Mouse (Mus musculus): ENCODE data around the gene Bcl2. TPM values are rescaled to one million over a fixed set of nuclear protein-coding genes. Genes with fewer than 3 reads are reported as not detected.
A peak's percentile ranks its signal among the peaks of the same experiment; 100 is the strongest.

Bcl2 gene
- polyA plus RNA-seq, 1 experiment from 2014 or later, result 18.5 TPM

DNA sequence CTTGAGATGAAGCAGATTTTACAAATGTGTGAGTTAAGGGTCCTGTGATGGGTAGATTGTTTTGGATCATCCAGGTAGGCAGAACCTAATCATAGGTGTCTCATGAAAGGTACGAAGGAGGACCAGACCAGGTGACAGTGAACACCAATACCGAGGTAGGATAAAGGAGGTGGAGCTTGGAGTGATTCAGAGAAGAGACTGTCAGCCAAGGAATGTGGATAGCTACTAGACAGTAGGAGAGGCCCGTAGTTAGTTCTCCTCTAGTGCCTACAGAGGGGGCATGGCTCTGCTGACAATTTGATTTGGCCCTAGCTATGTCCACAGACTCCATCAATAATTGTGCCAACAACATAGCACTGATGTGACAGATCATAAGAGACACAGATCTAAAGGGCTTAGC, 188.0 kb downstream of the Bcl2 start:
- no peak overlapping the region for H3K4me2 ChIP-seq (ENCODE audit: low read depth, low read length)
- no peak overlapping the region for H3K27ac ChIP-seq (ENCODE audit: low read length)
- H3K36me3 ChIP-seq (ENCODE audit: control insufficient read depth, insufficient read depth, low read length), result no peaks in the 10 kb centered on the region
- WGBS, result 70% methylated on average over 3 of the region's 3 CpGs
- ATAC-seq (ENCODE audit: low read depth), result 0 out of 2 replicates have a peak, but pooled peaks have one; percentile 18
- no peaks in the 10 kb centered on the region for H3K27me3 ChIP-seq (ENCODE audit: control insufficient read depth, insufficient read depth, low read depth, low read length)
- H3K4me3 ChIP-seq (ENCODE audit: low read length), result no peak overlapping the region
- H3K4me1 ChIP-seq (replicated peaks; ENCODE audit: control insufficient read depth, insufficient read depth, low read length), result peaks cover 6% of the 10 kb centered on the region; the same call in 1 of the 2 replicates
- H3K9ac ChIP-seq (ENCODE audit: low read length), result no peak overlapping the region
- H3K9me3 ChIP-seq (ENCODE audit: control insufficient read depth, low read length), result no peaks in the 10 kb centered on the region

DNA sequence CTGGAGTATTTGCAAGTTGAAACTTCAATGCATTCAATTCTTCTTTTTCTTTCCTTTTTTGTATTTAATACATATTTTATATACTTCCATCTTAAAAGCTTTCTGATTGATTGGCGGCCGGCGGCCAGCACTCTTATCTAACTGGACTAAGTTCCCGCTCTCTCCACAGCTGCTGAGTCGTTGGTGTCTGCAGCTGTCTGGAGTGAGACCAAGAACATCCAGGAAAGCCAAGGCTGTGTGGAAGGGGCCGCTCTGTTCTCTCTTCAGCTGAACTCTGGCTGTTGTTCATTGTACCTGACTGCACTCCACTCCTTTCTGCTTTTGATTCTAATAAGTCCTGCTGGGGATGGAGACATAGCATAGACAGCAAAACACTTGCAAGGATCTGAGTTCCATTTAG, 190.3 kb downstream of the Bcl2 start:
- Histone ChIP-seq H3K9ac (ENCODE audit: low read length) (no peak overlapping the region), H3K27me3 (ENCODE audit: control insufficient read depth, insufficient read depth, low read depth, low read length) (no peaks in the 10 kb centered on the region), H3K27ac (ENCODE audit: low read length) (no peak overlapping the region), H3K4me2 (ENCODE audit: low read depth, low read length) (no peak overlapping the region), H3K4me3 (ENCODE audit: low read length) (no peak overlapping the region), H3K4me1 (replicated peaks; ENCODE audit: control insufficient read depth, insufficient read depth, low read length) (peaks cover 6% of the 10 kb centered on the region; the same call in 1 of the 2 replicates), H3K9me3 (ENCODE audit: control insufficient read depth, low read length) (no peaks in the 10 kb centered on the region), H3K36me3 (ENCODE audit: control insufficient read depth, insufficient read depth, low read length) (no peaks in the 10 kb centered on the region)
- peak; percentile 67 for ATAC-seq (ENCODE audit: low read depth)
- 40% methylated on average over 6 of the region's 6 CpGs for WGBS

- no peaks in the 10 kb centered on the region for H3K36me3 ChIP-seq (ENCODE audit: control insufficient read depth, insufficient read depth, low read length)
- 87% methylated on average over 5 of the region's 5 CpGs for WGBS
- ATAC-seq (ENCODE audit: low read depth), result no peak
- no peak overlapping the region for H3K9ac ChIP-seq (ENCODE audit: low read length)
- no peak overlapping the region for H3K4me2 ChIP-seq (ENCODE audit: low read depth, low read length)
- peaks cover 6% of the 10 kb centered on the region; the same call in 1 of the 2 replicates for H3K4me1 ChIP-seq (replicated peaks; ENCODE audit: control insufficient read depth, insufficient read depth, low read length)
- no peaks in the 10 kb centered on the region for H3K27me3 ChIP-seq (ENCODE audit: control insufficient read depth, insufficient read depth, low read depth, low read length)
- no peak overlapping the region for H3K4me3 ChIP-seq (ENCODE audit: low read length)
- no peaks in the 10 kb centered on the region for H3K9me3 ChIP-seq (ENCODE audit: control insufficient read depth, low read length)
- no peak overlapping the region for H3K27ac ChIP-seq (ENCODE audit: low read length)
Measured at GRCm38 (mm10) chr1:106523009-106523408, 191.1 kb downstream of the Bcl2 start.

DNA sequence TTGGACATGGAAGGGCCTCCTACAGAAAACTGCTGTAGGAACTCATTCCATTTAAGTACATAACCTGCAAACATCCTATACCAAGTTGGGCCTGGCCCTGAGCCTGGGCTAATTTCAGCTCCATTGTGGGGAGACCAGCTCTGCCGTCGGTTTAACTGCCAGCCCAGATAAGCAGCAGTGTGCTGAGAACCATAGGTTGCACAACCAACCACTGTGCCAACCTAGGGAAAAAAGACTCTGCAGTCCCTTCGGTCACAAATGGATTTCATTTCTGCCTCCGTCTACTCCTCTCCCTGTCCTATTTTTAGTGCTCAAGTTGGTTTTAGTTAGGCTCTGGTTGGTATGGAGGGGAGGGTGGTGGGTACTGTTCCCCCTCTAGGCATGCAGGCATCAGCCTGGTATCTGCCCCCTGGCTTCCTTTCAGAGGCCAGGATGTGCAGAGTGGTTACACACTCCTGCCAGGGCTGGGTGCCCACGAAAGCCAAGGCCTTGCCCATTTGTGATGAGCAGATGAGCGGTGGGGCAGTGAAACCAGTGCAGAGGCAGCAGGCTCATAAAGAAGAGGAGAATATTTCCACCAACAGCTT, 196.4 kb downstream of the Bcl2 start:
- H3K27ac ChIP-seq (ENCODE audit: low read length), result no peak overlapping the region
- no peak overlapping the region for H3K9ac ChIP-seq (ENCODE audit: low read length)
- no peak overlapping the region for H3K4me3 ChIP-seq (ENCODE audit: low read length)
- WGBS, result 71% methylated on average over 6 of the region's 6 CpGs
- ATAC-seq (ENCODE audit: low read depth), result no peak
- no peaks in the 10 kb centered on the region for H3K27me3 ChIP-seq (ENCODE audit: control insufficient read depth, insufficient read depth, low read depth, low read length)
- no peaks in the 10 kb centered on the region for H3K36me3 ChIP-seq (ENCODE audit: control insufficient read depth, insufficient read depth, low read length)
- no peak overlapping the region for H3K4me2 ChIP-seq (ENCODE audit: low read depth, low read length)
- H3K4me1 ChIP-seq (replicated peaks; ENCODE audit: control insufficient read depth, insufficient read depth, low read length), result peaks cover 8% of the 10 kb centered on the region; the same call in 1 of the 2 replicates
- no peaks in the 10 kb centered on the region for H3K9me3 ChIP-seq (ENCODE audit: control insufficient read depth, low read length)

DNA sequence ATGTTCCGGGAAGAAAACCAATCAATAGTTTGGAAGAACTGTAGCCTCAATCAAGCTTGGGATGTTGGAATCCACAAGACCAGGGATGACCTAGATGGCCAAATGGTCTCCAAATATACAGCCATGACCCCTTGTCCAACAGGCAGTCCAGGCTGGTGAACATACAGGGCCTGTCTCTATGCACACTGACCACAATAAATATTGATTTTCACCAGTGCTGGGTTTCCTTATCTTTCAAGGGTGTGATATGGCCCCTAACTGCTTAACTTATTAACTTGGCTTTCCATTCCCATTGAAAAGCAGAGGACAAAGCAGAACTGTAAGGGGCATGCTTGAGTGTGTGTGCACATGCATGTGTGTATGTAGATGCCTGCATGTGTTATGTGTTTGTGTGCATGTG, 197.0 kb downstream of the Bcl2 start:
- Histone ChIP-seq H3K4me1 (replicated peaks; ENCODE audit: control insufficient read depth, insufficient read depth, low read length) (peaks cover 8% of the 10 kb centered on the region; the same call in 1 of the 2 replicates), H3K9me3 (ENCODE audit: control insufficient read depth, low read length) (no peaks in the 10 kb centered on the region), H3K4me3 (ENCODE audit: low read length) (no peak overlapping the region), H3K36me3 (ENCODE audit: control insufficient read depth, insufficient read depth, low read length) (no peaks in the 10 kb centered on the region), H3K27ac (ENCODE audit: low read length) (no peak overlapping the region), H3K27me3 (ENCODE audit: control insufficient read depth, insufficient read depth, low read depth, low read length) (no peaks in the 10 kb centered on the region), H3K4me2 (ENCODE audit: low read depth, low read length) (no peak overlapping the region), H3K9ac (ENCODE audit: low read length) (no peak overlapping the region)
- 92% methylated on average over 1 of the region's 1 CpGs for WGBS
- no peak for ATAC-seq (ENCODE audit: low read depth)

- 68% methylated on average over 6 of the region's 6 CpGs for WGBS
- no peak overlapping the region for H3K9ac ChIP-seq (ENCODE audit: low read length)
- no peak overlapping the region for H3K4me2 ChIP-seq (ENCODE audit: low read depth, low read length)
- ATAC-seq (ENCODE audit: low read depth), result no peak
- H3K4me3 ChIP-seq (ENCODE audit: low read length), result no peak overlapping the region
- H3K27ac ChIP-seq (ENCODE audit: low read length), result no peak overlapping the region
- peaks cover 8% of the 10 kb centered on the region; the same call in 1 of the 2 replicates for H3K4me1 ChIP-seq (replicated peaks; ENCODE audit: control insufficient read depth, insufficient read depth, low read length)
- H3K36me3 ChIP-seq (ENCODE audit: control insufficient read depth, insufficient read depth, low read length), result no peaks in the 10 kb centered on the region
- H3K9me3 ChIP-seq (ENCODE audit: control insufficient read depth, low read length), result no peaks in the 10 kb centered on the region
- no peaks in the 10 kb centered on the region for H3K27me3 ChIP-seq (ENCODE audit: control insufficient read depth, insufficient read depth, low read depth, low read length)
Measured at GRCm38 (mm10) chr1:106515611-106516010, 198.5 kb downstream of the Bcl2 start.

- no peaks in the 10 kb centered on the region for H3K9me3 ChIP-seq (ENCODE audit: control insufficient read depth, low read length)
- H3K4me2 ChIP-seq (ENCODE audit: low read depth, low read length), result 0 out of 2 replicates have a peak overlapping the region, but pooled peaks have one; percentile 22
- H3K9ac ChIP-seq (ENCODE audit: low read length), result no peak overlapping the region
- peak; percentile 88 for ATAC-seq (ENCODE audit: low read depth)
- peaks cover 8% of the 10 kb centered on the region; the same call in 1 of the 2 replicates for H3K4me1 ChIP-seq (replicated peaks; ENCODE audit: control insufficient read depth, insufficient read depth, low read length)
- H3K27me3 ChIP-seq (ENCODE audit: control insufficient read depth, insufficient read depth, low read depth, low read length), result no peaks in the 10 kb centered on the region
- H3K36me3 ChIP-seq (ENCODE audit: control insufficient read depth, insufficient read depth, low read length), result no peaks in the 10 kb centered on the region
- no peak overlapping the region for H3K4me3 ChIP-seq (ENCODE audit: low read length)
- 33% methylated on average over 7 of the region's 7 CpGs for WGBS
- H3K27ac ChIP-seq (ENCODE audit: low read length), result peak overlapping the region; percentile 86
Measured at GRCm38 (mm10) chr1:106513890-106514643, 200.0 kb downstream of the Bcl2 start.

GRCm38 (mm10) chr1:106513481-106513880, 200.6 kb downstream of the Bcl2 start:
- no peaks in the 10 kb centered on the region for H3K9me3 ChIP-seq (ENCODE audit: control insufficient read depth, low read length)
- peaks cover 8% of the 10 kb centered on the region; the same call in 1 of the 2 replicates for H3K4me1 ChIP-seq (replicated peaks; ENCODE audit: control insufficient read depth, insufficient read depth, low read length)
- H3K4me3 ChIP-seq (ENCODE audit: low read length), result no peak overlapping the region
- H3K9ac ChIP-seq (ENCODE audit: low read length), result no peak overlapping the region
- WGBS, result 47% methylated on average over 4 of the region's 4 CpGs
- ATAC-seq (ENCODE audit: low read depth), result peak; percentile 20
- no peaks in the 10 kb centered on the region for H3K27me3 ChIP-seq (ENCODE audit: control insufficient read depth, insufficient read depth, low read depth, low read length)
- peak overlapping the region; percentile 86 for H3K27ac ChIP-seq (ENCODE audit: low read length)
- 0 out of 2 replicates have a peak overlapping the region, but pooled peaks have one; percentile 22 for H3K4me2 ChIP-seq (ENCODE audit: low read depth, low read length)
- H3K36me3 ChIP-seq (ENCODE audit: control insufficient read depth, insufficient read depth, low read length), result no peaks in the 10 kb centered on the region

DNA sequence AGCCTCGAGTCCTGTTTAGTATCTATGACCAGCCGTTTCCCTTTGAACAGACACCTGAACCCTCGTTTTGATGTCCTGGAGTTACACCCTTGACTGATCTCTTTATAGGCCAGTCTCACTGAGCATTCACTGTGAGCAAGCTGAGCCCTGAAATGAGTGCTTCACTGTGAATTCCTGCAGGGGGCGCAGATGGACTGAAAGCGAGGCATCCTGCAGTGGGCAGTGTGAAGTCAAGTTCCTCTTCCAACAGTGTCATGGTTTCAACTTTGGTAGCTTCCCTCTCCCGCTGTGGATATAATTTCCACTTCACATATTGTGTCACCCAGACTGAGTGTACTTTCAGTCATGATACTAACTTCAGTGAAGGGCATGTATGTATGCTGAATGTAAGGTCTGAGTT, 202.5 kb downstream of the Bcl2 start:
- 13% methylated on average over 6 of the region's 6 CpGs for WGBS
- H3K36me3 ChIP-seq (ENCODE audit: control insufficient read depth, insufficient read depth, low read length), result no peaks in the 10 kb centered on the region
- H3K9ac ChIP-seq (ENCODE audit: low read length), result no peak overlapping the region
- no peak overlapping the region for H3K4me3 ChIP-seq (ENCODE audit: low read length)
- H3K4me2 ChIP-seq (ENCODE audit: low read depth, low read length), result no peak overlapping the region
- H3K4me1 ChIP-seq (replicated peaks; ENCODE audit: control insufficient read depth, insufficient read depth, low read length), result peaks cover 8% of the 10 kb centered on the region; the same call in 1 of the 2 replicates
- no peak overlapping the region for H3K27ac ChIP-seq (ENCODE audit: low read length)
- peak; percentile 63 for ATAC-seq (ENCODE audit: low read depth)
- H3K9me3 ChIP-seq (ENCODE audit: control insufficient read depth, low read length), result no peaks in the 10 kb centered on the region
- no peaks in the 10 kb centered on the region for H3K27me3 ChIP-seq (ENCODE audit: control insufficient read depth, insufficient read depth, low read depth, low read length)

Measured in lung, embryonic 16.5 days (tissue).